Mouse (Mus musculus) limb, embryonic 15.5 days (tissue): ENCODE results near the gene Rfc4. TPM values are rescaled to one million over a fixed set of nuclear protein-coding genes. Genes with fewer than 3 reads are reported as not detected.
"Not testable (repeated sequence)": the region's sequence is repeated elsewhere in the genome, so short reads cannot be mapped to it uniquely, and the experiment has no call there.

Experiments
- ATAC-seq: fragments of 200-750 bp; cut with Nextera tagmentation; 2 replicates; pipeline ENCODE4 v1.8.0; 2017; ENCODE audit warnings: low read depth, moderate TSS enrichment; ENCODE audit not compliant: insufficient number of reproducible peaks, low FRiP score, low TSS enrichment
- H3K27ac ChIP-seq: fragments of 300-500 bp; sonication (generic); 2 replicates; pipeline ENCODE4 v1.5.1; 2015; ENCODE audit warnings: moderate library complexity, mild to moderate bottlenecking, inconsistent platforms
- H3K27me3 ChIP-seq: fragments of 300-500 bp; sonication (generic); 2 replicates; pipeline ENCODE4 v1.6.1; 2015; ENCODE audit warnings: inconsistent platforms
- H3K36me3 ChIP-seq: fragments of 300-500 bp; sonication (generic); 2 replicates; pipeline ENCODE4 v1.6.1; 2015; ENCODE audit warnings: inconsistent platforms
- H3K4me1 ChIP-seq: fragments of 300-500 bp; sonication (generic); 2 replicates; pipeline ENCODE4 v1.6.1; 2015; ENCODE audit warnings: inconsistent platforms
- H3K4me2 ChIP-seq: fragments of 300-500 bp; sonication (generic); 2 replicates; pipeline ENCODE4 v1.6.1; 2015; ENCODE audit warnings: mild to moderate bottlenecking, inconsistent platforms
- H3K4me3 ChIP-seq: fragments of 300-500 bp; sonication (generic); 2 replicates; pipeline ENCODE4 v1.5.1; 2015; ENCODE audit warnings: mild to moderate bottlenecking, inconsistent platforms
- H3K9ac ChIP-seq: fragments of 300-500 bp; sonication (generic); 2 replicates; pipeline ENCODE4 v1.6.1; 2015; ENCODE audit warnings: inconsistent platforms
- H3K9me3 ChIP-seq: fragments of 300-500 bp; sonication (generic); 2 replicates; pipeline ENCODE4 v1.6.1; 2016; ENCODE audit warnings: inconsistent platforms
- WGBS: fragments of 180-500 bp; shearing (Covaris S2); methylation state at CpG from one replicate; pipeline ENCODE4 v1.1.7; 2015; 5-methylcytosine and 5-hydroxymethylcytosine counted together
- polyA plus RNA-seq: library from polyadenylated mRNA; unstranded; fragments of >200 nt; fragmentation: Nextera tagmentation; extraction: Ambion mirVana; gene quantifications from 2 replicates; pipeline ENCODE4 v1.2.1, GENCODE M21; 2015

Gene Rfc4
- polyA plus RNA-seq, 1 experiment from 2014 or later, result 87.0 TPM

DNA sequence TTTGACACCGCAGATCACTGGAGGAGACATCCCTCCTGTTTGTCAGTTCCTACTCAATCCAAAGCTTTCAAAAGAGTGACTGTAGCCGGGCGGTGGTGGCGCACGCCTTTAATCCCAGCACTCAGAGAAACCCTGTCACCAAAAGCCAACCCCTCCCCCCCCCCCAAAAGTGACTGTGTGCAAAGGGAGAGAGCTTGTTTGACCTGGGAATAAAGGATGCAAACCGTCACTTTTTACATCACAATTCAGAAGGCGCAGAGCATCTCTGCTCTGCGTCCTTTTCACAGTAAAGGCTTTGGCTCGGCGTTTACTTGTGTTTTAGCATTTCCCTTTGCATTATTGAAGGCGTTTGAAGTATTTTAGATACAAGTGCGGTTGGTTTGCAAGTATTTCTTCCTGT lies 27.9 kb downstream of the Rfc4 start:
- Histone ChIP-seq H3K9me3 (no peaks in the 10 kb centered on the region), H3K4me2 (peak overlapping the region; percentile 51), H3K27ac (no peak overlapping the region), H3K4me1 (peaks cover 17% of the 10 kb centered on the region; the same call in 1 of the 2 replicates), H3K36me3 (no peaks in the 10 kb centered on the region), H3K9ac (peak overlapping the region; percentile 11; the same call in 1 of the 2 replicates), H3K27me3 (0 out of 2 replicates have a peak, but pooled peaks cover 7% of the 10 kb centered on the region), H3K4me3 (peak overlapping the region; percentile 34)
- 18% methylated on average over 12 of the region's 12 CpGs for WGBS
- ATAC-seq, result no peak

DNA sequence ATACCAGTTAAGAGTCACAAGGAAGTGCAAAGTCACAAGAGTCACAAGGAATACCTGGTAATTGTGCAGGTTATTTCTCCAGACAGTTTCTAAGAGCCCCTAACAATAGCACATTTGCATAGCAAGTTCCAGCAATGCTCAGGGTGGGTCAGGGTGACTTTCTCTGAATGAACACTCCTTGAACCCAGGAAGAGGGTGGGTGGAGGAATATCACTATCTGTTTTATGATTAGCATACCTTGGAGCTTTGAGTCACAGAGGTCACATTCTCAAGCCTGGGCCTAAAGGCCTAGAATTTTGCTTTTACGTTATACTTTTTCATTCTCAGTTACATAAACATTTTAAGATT lies 29.5 kb downstream of the Rfc4 start:
- not testable (repeated sequence) for ATAC-seq, H3K9me3 ChIP-seq, H3K4me2 ChIP-seq, H3K4me3 ChIP-seq, H3K27ac ChIP-seq, H3K27me3 ChIP-seq, H3K9ac ChIP-seq, H3K36me3 ChIP-seq
- 91% methylated on average over 1 of the region's 1 CpGs for WGBS
- peaks cover 17% of the 10 kb centered on the region; the same call in 1 of the 2 replicates for H3K4me1 ChIP-seq

DNA sequence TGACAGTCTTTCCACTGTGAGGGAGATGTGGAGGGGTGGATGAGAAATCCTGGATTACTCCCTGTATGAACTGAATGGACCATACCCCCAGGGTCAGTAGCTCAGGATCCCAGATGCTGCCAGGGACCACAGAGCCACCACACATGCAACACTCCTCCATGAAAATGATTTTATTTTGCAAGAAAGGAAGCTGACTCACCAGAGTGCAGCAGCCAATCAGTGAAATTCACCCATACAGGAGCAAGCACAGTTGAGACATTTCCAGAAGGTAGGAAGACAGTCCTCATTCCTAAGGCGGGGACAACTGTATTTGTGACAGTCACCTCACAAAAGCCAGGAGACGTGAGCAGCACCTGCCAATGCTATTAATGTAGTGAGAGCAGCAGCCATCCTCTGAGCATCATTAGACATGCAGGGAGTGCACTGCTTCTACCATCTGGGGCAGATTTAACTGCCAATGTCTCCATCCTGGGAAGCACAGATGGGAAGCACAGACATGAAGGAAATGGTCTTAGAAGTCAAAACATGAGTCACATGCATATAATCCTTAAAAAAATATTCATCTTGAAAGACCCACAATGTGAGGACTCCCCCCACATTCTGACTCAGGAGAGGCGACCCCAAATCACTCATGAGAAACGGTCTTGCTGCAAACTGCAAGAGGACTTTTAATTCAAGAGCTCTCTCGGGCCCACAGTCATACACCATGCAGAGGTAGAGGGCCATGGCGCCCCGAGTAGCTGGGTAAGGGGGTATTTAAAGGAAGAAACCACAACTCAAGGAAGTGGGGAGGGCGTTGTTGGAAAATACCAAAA lies 30.0 kb downstream of the Rfc4 start:
- not testable (repeated sequence) for H3K4me2 ChIP-seq, H3K9ac ChIP-seq, H3K27me3 ChIP-seq, H3K27ac ChIP-seq, H3K9me3 ChIP-seq, H3K4me3 ChIP-seq, ATAC-seq, H3K36me3 ChIP-seq
- H3K4me1 ChIP-seq, result peaks cover 12% of the 10 kb centered on the region; the same call in 1 of the 2 replicates
- 77% methylated on average over 8 of the region's 8 CpGs for WGBS

DNA sequence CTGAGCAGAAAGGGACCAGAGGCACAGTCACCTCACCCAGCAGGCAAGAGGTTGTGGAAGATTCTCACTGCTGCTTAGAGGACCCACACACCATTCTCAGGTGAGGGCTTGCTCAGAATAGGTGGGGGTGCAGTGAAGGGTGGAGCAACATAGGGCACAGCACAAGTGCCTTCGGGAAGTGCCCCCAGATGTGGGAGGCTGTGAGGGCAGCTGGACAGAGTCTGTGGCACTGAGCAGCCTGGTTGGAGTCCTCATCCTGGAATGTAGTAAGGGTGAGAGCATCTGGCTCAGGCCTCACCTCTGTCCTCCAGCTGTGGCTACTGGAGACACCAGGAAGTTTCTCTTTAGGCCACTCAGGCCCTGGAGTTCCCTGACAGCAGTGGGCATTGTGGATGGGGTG lies 30.7 kb downstream of the Rfc4 start:
- H3K4me3 ChIP-seq, ATAC-seq, H3K36me3 ChIP-seq, H3K4me2 ChIP-seq, H3K9me3 ChIP-seq, H3K27ac ChIP-seq, H3K9ac ChIP-seq, H3K27me3 ChIP-seq: not testable (repeated sequence)
- peaks cover 11% of the 10 kb centered on the region; the same call in 1 of the 2 replicates for H3K4me1 ChIP-seq
- WGBS, result 67% methylated on average over 1 of the region's 1 CpGs

DNA sequence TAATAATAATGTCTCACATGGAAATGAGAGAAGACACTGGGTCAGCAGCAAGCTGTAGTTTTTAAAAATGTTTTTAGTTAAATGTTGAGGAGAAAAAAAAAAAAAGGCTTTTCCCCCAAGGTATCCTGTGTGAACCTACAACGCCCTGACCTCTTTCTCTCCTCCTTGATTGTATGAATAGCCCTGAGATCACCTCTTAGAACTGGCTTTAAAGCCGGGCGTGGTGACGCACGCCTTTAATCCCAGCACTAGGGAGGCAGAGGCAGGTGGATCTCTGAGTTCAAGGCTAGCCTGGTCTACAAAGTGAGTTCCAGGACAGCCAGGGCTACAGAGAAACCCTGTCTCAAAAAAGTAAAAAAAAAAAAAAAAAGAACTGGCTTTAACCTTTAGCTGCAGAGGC lies 32.0 kb downstream of the Rfc4 start:
- H3K36me3 ChIP-seq, H3K4me3 ChIP-seq, H3K4me2 ChIP-seq, H3K4me1 ChIP-seq, H3K9me3 ChIP-seq, H3K9ac ChIP-seq, ATAC-seq, H3K27me3 ChIP-seq, H3K27ac ChIP-seq: not testable (repeated sequence)
- WGBS, result 90% methylated on average over 5 of the region's 5 CpGs

DNA sequence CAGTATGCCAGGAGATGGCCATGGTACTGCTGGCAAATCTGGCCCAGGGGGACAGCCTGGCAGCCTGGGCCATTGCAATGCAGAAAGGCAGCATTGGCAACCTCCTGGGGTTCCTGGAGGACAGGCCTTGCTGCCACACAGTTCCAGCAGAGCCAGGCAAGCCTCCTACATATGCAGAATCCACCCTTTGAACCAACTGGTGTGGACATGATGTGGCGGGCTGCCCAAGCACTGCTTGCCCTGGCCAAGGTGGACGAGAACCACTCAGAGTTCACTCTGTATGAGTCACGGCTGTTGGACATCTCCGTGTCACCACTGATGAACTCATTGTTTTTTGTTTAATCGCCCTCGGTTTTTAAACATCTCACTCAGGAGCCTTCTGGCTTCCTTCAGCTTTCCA lies 33.4 kb downstream of the Rfc4 start:
- Histone ChIP-seq H3K4me1 (no peaks in the 10 kb centered on the region), H3K27me3 (no peaks in the 10 kb centered on the region), H3K9me3 (no peaks in the 10 kb centered on the region), H3K4me2 (no peak overlapping the region), H3K4me3 (no peak overlapping the region), H3K36me3 (no peaks in the 10 kb centered on the region), H3K9ac (no peak overlapping the region), H3K27ac (no peak overlapping the region)
- ATAC-seq, result no peak
- 93% methylated on average over 6 of the region's 6 CpGs for WGBS

DNA sequence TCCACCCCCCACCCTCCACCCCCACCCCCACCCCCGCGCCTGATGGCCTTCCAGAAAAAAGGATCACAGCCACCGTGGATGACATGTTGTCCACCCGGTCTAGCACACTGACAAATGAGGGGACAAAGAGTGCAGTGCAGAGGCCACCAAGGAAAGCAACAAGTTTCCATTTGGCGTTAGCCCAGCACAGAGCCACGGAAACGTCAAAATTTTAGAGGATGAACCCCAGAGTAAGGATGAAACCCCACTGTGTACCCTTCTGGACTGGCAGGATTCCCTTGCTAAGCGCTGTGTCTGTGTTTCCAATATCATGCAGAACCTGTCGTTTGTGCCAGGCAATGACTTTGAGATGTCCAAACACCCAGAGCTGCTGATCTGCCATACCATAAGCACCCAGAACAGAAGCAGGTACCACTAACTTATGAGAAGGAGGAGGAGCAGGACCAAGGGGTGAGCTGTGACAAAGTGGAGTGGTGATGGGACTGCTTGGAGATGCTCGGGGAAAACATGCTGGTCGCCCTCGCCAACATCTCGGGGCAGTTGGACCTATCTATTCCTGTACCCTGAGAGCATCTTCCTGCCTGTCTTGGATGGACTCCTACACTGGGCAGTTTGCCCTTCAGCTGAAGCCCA lies 34.1 kb downstream of the Rfc4 start:
- H3K9ac ChIP-seq, result no peak overlapping the region
- no peak for ATAC-seq
- 81% methylated on average over 13 of the region's 13 CpGs for WGBS
- H3K36me3 ChIP-seq, result no peaks in the 10 kb centered on the region
- no peaks in the 10 kb centered on the region for H3K4me1 ChIP-seq
- H3K9me3 ChIP-seq, result no peaks in the 10 kb centered on the region
- H3K4me3 ChIP-seq, result no peak overlapping the region
- H3K27me3 ChIP-seq, result no peaks in the 10 kb centered on the region
- no peak overlapping the region for H3K4me2 ChIP-seq
- H3K27ac ChIP-seq, result no peak overlapping the region

DNA sequence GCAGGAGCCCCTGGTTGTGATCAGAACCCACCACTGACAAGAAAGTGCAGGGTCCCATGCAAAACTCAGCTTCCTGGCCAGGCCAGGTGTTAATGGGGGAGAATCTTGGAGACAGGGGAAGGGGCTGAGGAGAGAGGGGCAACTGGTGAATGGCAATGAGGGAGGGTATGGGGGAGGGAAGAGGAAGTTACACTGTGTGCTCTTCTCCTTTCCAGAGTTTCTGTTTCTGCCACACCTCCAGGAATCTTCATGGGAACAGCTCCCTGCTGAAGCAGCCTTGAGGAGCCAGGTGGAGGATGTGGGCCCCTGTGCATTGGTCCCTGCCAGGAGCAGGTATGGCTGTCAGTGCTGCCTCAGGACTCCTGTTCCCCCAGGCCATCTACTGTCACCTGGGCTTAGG lies 36.2 kb downstream of the Rfc4 start:
- not testable (repeated sequence) for H3K9ac ChIP-seq, H3K4me1 ChIP-seq, H3K27me3 ChIP-seq, H3K9me3 ChIP-seq, H3K27ac ChIP-seq, H3K4me3 ChIP-seq, H3K36me3 ChIP-seq, H3K4me2 ChIP-seq, ATAC-seq

DNA sequence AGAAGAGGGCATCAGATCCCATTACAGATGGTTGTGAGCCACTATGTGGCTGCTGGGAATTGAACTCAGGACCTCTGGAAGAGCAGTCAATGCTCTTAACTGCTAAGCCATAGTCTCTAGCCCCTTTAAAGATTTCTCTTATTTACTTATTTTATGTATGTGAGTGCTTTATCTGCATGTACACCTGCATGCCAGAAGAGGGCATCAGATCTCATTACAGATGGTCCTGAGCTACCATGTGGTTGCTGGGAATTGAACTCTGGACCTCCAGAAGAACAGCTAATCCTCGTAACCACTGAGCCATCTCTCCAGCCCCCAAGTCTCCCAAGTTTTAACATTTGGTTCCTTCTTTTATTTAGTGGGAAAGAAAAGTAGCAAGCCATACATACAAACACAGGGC lies 39.0 kb downstream of the Rfc4 start:
- ATAC-seq, H3K4me2 ChIP-seq, H3K27ac ChIP-seq, H3K4me3 ChIP-seq, H3K4me1 ChIP-seq, H3K36me3 ChIP-seq, H3K9ac ChIP-seq, H3K27me3 ChIP-seq, H3K9me3 ChIP-seq: not testable (repeated sequence)
- WGBS, result 89% methylated on average over 1 of the region's 1 CpGs

DNA sequence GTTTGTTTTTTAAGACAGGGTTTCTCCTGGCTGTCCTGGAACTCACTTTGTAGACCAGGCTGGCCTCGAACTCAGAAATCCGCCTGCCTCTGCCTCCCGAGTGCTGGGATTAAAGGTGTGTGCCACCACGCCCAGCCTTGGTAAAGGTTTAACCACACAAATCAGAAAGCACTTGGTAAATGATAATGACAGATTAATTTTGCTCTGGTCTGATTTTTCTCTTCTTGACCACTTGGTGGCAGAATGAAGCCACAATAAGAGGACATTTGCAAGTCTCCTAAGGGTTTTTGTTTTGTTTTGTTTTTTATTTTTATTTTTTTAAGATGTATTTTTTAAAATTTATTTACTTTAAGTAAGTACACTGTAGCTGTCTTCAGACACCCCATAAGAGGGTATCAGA lies 39.8 kb downstream of the Rfc4 start:
- not testable (repeated sequence) for H3K9me3 ChIP-seq, H3K4me1 ChIP-seq, H3K4me2 ChIP-seq, H3K36me3 ChIP-seq, H3K27ac ChIP-seq, H3K27me3 ChIP-seq, H3K4me3 ChIP-seq, ATAC-seq, H3K9ac ChIP-seq
- whole genome bisulfite sequencing, result 55% methylated on average over 4 of the region's 4 CpGs

DNA sequence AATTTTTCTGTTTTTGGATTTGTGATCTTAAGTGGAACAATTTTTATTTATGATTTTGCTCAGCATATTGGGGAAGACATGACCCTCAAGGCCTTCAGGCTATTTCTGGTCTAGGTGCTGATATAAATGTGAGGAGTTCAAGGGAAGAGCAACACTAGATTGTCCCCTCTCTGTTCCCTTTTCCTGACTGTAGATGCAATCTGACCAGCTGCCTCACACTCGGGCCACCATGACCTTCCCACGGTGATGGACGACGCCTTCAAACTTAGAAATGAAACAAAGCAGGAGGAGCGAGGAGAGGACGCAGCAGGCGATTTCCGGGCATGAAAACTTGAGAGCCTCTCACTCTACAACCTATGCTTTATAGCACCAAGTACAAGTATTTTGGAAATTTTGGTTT lies 40.4 kb downstream of the Rfc4 start:
- not testable (repeated sequence) for H3K36me3 ChIP-seq, ATAC-seq, H3K27me3 ChIP-seq, H3K9me3 ChIP-seq, H3K4me2 ChIP-seq, H3K9ac ChIP-seq, H3K4me3 ChIP-seq, H3K4me1 ChIP-seq, H3K27ac ChIP-seq
- 74% methylated on average over 8 of the region's 8 CpGs for WGBS

DNA sequence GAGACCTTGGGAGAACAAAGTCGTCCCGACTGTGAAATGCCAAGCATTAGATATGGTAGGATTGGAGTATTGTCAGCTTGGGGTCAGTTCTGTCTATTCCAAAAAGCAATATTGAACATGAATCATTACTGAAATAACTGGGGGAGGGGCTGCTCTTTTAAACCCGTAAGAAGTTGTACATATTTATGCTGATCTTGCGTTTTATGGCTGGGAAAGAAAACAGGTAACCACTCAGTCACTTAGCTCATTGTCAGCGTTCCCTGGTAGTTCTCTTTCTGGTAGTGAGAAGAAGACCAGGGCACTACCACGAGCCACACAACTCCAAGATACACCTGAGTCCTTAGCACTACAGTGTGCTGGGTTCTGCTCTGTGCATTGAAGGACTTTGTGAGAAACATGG lies 50.0 kb downstream of the Rfc4 start:
- ATAC-seq, H3K4me2 ChIP-seq, H3K9me3 ChIP-seq, H3K36me3 ChIP-seq, H3K27me3 ChIP-seq, H3K9ac ChIP-seq, H3K4me1 ChIP-seq, H3K4me3 ChIP-seq, H3K27ac ChIP-seq: not testable (repeated sequence)
- 84% methylated on average over 6 of the region's 6 CpGs for WGBS
